Mouse (Mus musculus): ENCODE data around the gene Mybpc2. TPM values are rescaled to one million over a fixed set of nuclear protein-coding genes. Genes with fewer than 3 reads are reported as not detected.
A peak's percentile ranks its signal among the peaks of the same experiment; 100 is the strongest.

Gene Mybpc2
- polyA plus RNA-seq, 1 experiment from 2014 or later: 0.05 TPM

DNA sequence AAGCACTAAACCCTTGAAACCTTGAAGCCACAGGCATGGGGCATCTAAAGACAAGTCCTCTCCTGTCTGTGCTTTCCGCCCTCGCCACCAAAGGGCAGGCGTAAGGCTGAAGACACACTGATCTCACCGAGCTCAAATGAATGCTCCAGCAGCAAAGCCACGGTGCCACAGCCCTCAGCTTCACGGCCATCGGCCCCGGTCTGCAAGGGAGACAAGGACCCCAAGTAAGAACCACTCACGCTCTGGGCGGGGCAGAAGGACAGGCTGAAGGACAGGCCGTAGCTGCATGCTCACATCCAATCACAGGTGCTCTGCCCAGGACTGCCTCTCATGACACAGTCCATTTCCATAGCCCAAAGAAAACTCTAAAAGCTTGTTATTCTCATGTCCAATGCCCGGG lies 29.8 kb downstream of the Mybpc2 start:
- Histone ChIP-seq H3K4me3 (replicated peaks; ENCODE audit: low read length) (no peak overlapping the region), H3K27me3 (ENCODE audit: control insufficient read depth, insufficient read depth, low read length) (no peaks in the 10 kb centered on the region), H3K9me3 (ENCODE audit: control insufficient read depth, low read length) (no peaks in the 10 kb centered on the region), H3K36me3 (replicated peaks; ENCODE audit: control insufficient read depth, insufficient read depth) (peaks cover 36% of the 10 kb centered on the region), H3K4me2 (replicated peaks) (peak overlapping the region; percentile 72; the same call in 1 of the 2 replicates), H3K9ac (no peak overlapping the region), H3K27ac (no peak overlapping the region), H3K4me1 (replicated peaks; ENCODE audit: control insufficient read depth, insufficient read depth, low read length) (peaks cover 20% of the 10 kb centered on the region)
- 91% methylated on average over 12 of the region's 12 CpGs for WGBS
- ATAC-seq (ENCODE audit: low FRiP score) (no peak), DNase-seq (ENCODE audit: low spot score) (no peak)

DNA sequence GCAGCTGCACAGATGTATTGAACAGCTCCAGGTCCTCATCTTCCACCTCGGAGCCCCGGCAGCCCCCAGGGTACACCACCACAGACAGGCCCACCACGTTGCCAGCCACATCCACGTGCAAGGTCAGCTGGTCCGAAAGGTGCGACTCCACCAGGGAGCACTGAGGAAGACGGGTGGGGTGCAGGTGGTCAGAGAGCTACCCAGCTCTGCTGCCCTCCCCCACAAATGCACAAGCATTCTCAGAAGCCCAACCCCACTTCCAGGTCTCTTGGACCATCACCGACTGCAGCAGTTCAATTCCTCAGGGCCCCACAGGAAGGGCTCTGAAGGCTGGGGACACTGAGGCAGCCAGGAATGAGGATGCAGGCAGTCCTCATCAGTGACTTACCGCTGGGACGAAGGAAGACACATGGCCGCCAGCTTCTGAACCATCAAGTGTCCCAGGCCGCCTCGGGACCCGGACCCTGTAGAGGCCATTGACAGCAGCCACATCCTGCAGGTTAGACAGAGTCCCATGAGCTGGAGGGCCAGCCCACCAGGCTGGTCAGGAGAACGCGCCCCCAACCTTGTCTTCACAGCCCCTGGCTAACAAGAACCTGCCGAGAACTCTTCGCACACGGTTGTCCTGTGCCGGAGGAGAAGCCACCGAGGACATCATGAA lies 32.2 kb downstream of the Mybpc2 start:
- Histone ChIP-seq H3K4me1 (replicated peaks; ENCODE audit: control insufficient read depth, insufficient read depth, low read length) (peaks cover 16% of the 10 kb centered on the region), H3K27ac (no peak overlapping the region), H3K4me3 (replicated peaks; ENCODE audit: low read length) (no peak overlapping the region), H3K9ac (no peak overlapping the region), H3K9me3 (ENCODE audit: control insufficient read depth, low read length) (no peaks in the 10 kb centered on the region), H3K4me2 (replicated peaks) (no peak overlapping the region), H3K36me3 (replicated peaks; ENCODE audit: control insufficient read depth, insufficient read depth) (peaks cover 47% of the 10 kb centered on the region), H3K27me3 (ENCODE audit: control insufficient read depth, insufficient read depth, low read length) (no peaks in the 10 kb centered on the region)
- 96% methylated on average over 21 of the region's 21 CpGs for WGBS
- DNase-seq (ENCODE audit: low spot score) (no peak), ATAC-seq (ENCODE audit: low FRiP score) (no peak)

DNA sequence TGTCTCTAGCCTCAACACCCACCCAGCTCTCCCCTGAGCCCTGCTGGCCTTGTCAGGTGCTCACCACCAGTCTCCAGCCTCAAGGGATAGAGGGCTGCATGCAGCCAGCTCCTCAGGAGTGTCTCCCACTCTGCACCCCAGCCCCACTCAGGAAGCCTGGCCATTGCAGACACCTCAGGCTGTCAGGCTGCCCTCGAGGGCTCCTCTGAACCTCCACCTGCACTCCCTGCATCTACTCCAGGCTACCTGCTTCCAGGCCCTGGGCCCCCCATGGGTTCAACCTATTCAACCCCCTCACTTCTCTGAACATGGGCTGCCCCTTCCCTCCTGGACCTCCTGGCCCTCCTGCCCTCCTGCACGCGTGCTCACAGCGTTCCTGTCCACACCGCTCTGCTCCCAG lies 33.1 kb downstream of the Mybpc2 start:
- ATAC-seq (ENCODE audit: low FRiP score) (no peak), DNase-seq (ENCODE audit: low spot score) (no peak)
- H3K4me1 ChIP-seq (replicated peaks; ENCODE audit: control insufficient read depth, insufficient read depth, low read length): peaks cover 11% of the 10 kb centered on the region
- H3K27me3 ChIP-seq (ENCODE audit: control insufficient read depth, insufficient read depth, low read length): no peaks in the 10 kb centered on the region
- no peak overlapping the region for H3K4me2 ChIP-seq (replicated peaks)
- no peak overlapping the region for H3K27ac ChIP-seq
- H3K36me3 ChIP-seq (replicated peaks; ENCODE audit: control insufficient read depth, insufficient read depth): peaks cover 47% of the 10 kb centered on the region
- H3K9me3 ChIP-seq (ENCODE audit: control insufficient read depth, low read length): no peaks in the 10 kb centered on the region
- no peak overlapping the region for H3K9ac ChIP-seq
- 96% methylated on average over 5 of the region's 5 CpGs for WGBS
- no peak overlapping the region for H3K4me3 ChIP-seq (replicated peaks; ENCODE audit: low read length)

- DNase-seq (ENCODE audit: low spot score) (no peak), ATAC-seq (ENCODE audit: low FRiP score) (no peak)
- H3K4me1 ChIP-seq (replicated peaks; ENCODE audit: control insufficient read depth, insufficient read depth, low read length): peaks cover 7% of the 10 kb centered on the region
- peaks cover 47% of the 10 kb centered on the region for H3K36me3 ChIP-seq (replicated peaks; ENCODE audit: control insufficient read depth, insufficient read depth)
- H3K9ac ChIP-seq: no peak overlapping the region
- no peak overlapping the region for H3K27ac ChIP-seq
- H3K9me3 ChIP-seq (ENCODE audit: control insufficient read depth, low read length): no peaks in the 10 kb centered on the region
- no peaks in the 10 kb centered on the region for H3K27me3 ChIP-seq (ENCODE audit: control insufficient read depth, insufficient read depth, low read length)
- 87% methylated on average over 4 of the region's 4 CpGs for WGBS
- H3K4me2 ChIP-seq (replicated peaks): no peak overlapping the region
- no peak overlapping the region for H3K4me3 ChIP-seq (replicated peaks; ENCODE audit: low read length)
Measured at GRCm38 (mm10) chr7:44490281-44490680, 34.2 kb downstream of the Mybpc2 start.

DNA sequence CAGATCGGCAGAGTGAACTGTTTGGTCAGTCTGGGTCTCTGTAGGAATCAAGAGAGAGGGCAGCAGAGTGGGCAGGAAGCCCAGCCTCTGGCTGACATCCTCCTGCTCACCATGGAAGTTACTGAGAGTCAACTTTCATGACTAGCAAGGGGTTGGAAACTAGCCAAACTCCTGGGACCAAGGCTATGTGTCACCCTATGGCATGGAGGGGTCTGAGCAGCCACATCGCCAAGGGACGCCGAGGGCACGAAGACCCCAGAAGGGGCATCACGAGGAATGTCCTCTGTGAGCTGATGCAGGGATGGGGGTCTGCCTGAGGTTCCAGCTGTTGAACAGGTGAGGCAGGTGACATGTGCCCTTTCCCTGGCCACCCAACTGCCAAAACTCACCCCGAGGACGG lies 35.9 kb downstream of the Mybpc2 start:
- H3K36me3 ChIP-seq (replicated peaks; ENCODE audit: control insufficient read depth, insufficient read depth): peaks cover 47% of the 10 kb centered on the region
- 91% methylated on average over 8 of the region's 8 CpGs for WGBS

GRCm38 (mm10) chr7:44487936-44488335 lies 36.5 kb downstream of the Mybpc2 start:
- 95% methylated on average over 7 of the region's 7 CpGs for WGBS
- H3K27ac ChIP-seq: no peak overlapping the region
- no peaks in the 10 kb centered on the region for H3K4me1 ChIP-seq (replicated peaks; ENCODE audit: control insufficient read depth, insufficient read depth, low read length)
- DNase-seq (ENCODE audit: low spot score) (no peak), ATAC-seq (ENCODE audit: low FRiP score) (no peak)
- peaks cover 44% of the 10 kb centered on the region for H3K36me3 ChIP-seq (replicated peaks; ENCODE audit: control insufficient read depth, insufficient read depth)
- no peaks in the 10 kb centered on the region for H3K27me3 ChIP-seq (ENCODE audit: control insufficient read depth, insufficient read depth, low read length)
- H3K4me3 ChIP-seq (replicated peaks; ENCODE audit: low read length): no peak overlapping the region
- no peak overlapping the region for H3K9ac ChIP-seq
- H3K9me3 ChIP-seq (ENCODE audit: control insufficient read depth, low read length): no peaks in the 10 kb centered on the region
- H3K4me2 ChIP-seq (replicated peaks): no peak overlapping the region

More for the DNA sequence above, 35.9 kb downstream of the Mybpc2 start:
- Histone ChIP-seq H3K4me2 (replicated peaks) (no peak overlapping the region), H3K4me3 (replicated peaks; ENCODE audit: low read length) (no peak overlapping the region), H3K27ac (no peak overlapping the region), H3K9me3 (ENCODE audit: control insufficient read depth, low read length) (no peaks in the 10 kb centered on the region), H3K9ac (no peak overlapping the region), H3K27me3 (ENCODE audit: control insufficient read depth, insufficient read depth, low read length) (no peaks in the 10 kb centered on the region), H3K4me1 (replicated peaks; ENCODE audit: control insufficient read depth, insufficient read depth, low read length) (no peaks in the 10 kb centered on the region)
- no peak for ATAC-seq (ENCODE audit: low FRiP score)
- no peak for DNase-seq (ENCODE audit: low spot score)

GRCm38 (mm10) chr7:44486927-44487575 lies 37.4 kb downstream of the Mybpc2 start:
- Histone ChIP-seq H3K4me1 (replicated peaks; ENCODE audit: control insufficient read depth, insufficient read depth, low read length) (no peaks in the 10 kb centered on the region), H3K27me3 (ENCODE audit: control insufficient read depth, insufficient read depth, low read length) (no peaks in the 10 kb centered on the region), H3K27ac (peak overlapping the region; percentile 41; the same call in 1 of the 2 replicates), H3K4me3 (replicated peaks; ENCODE audit: low read length) (no peak overlapping the region), H3K9me3 (ENCODE audit: control insufficient read depth, low read length) (no peaks in the 10 kb centered on the region), H3K4me2 (replicated peaks) (no peak overlapping the region), H3K9ac (peak overlapping the region; percentile 26; the same call in 1 of the 2 replicates), H3K36me3 (replicated peaks; ENCODE audit: control insufficient read depth, insufficient read depth) (peaks cover 35% of the 10 kb centered on the region)
- DNase-seq (ENCODE audit: low spot score) (no peak), ATAC-seq (ENCODE audit: low FRiP score) (no peak)
- 59% methylated on average over 13 of the region's 13 CpGs for WGBS

GRCm38 (mm10) chr7:44485572-44486195 lies 38.8 kb downstream of the Mybpc2 start:
- H3K4me1 ChIP-seq (replicated peaks; ENCODE audit: control insufficient read depth, insufficient read depth, low read length): no peaks in the 10 kb centered on the region
- H3K4me2 ChIP-seq (replicated peaks): no peak overlapping the region
- H3K4me3 ChIP-seq (replicated peaks; ENCODE audit: low read length): no peak overlapping the region
- H3K9ac ChIP-seq: no peak overlapping the region
- H3K27ac ChIP-seq: no peak overlapping the region
- no peak for ATAC-seq (ENCODE audit: low FRiP score)
- 0 out of 2 replicates have a peak, but pooled peaks cover 1% of the 10 kb centered on the region for H3K27me3 ChIP-seq (ENCODE audit: control insufficient read depth, insufficient read depth, low read length)
- no peak for DNase-seq (ENCODE audit: low spot score)
- no peaks in the 10 kb centered on the region for H3K9me3 ChIP-seq (ENCODE audit: control insufficient read depth, low read length)
- peaks cover 21% of the 10 kb centered on the region for H3K36me3 ChIP-seq (replicated peaks; ENCODE audit: control insufficient read depth, insufficient read depth)
- WGBS: 76% methylated on average over 7 of the region's 7 CpGs

DNA sequence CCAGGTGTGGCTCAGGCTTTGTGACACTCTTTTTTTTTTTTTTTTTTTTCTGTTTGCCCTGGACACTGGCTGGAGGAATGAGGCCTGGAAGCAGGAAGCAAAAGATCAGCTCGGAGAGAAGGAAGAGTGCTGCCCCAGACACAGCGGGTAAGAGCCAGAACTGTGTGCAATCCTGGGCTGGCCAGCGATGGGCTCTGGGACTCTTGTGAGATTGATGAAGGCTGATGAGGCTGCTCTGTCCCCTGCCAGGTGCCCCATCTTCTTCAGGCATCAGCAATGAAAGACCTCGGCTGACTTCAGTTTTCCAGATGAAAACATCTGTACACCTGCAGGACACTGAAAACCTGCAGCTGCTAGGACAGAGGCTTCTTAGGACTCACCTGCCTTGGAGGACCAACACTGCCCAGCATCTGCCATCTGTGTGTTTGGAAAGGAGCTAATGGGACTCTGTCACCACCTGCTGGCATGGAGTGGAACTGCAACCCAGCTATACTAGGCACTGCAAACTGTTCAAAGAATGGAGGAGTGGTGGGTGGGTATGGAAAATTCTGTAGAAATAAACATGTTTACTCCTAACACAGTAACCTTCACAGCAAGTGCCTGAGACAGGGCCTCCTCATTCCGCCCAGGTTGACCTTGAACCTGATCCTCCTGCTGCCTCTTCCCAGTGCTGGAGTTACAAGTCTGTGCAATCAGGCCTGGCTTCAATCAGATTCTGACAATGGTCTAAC lies 39.5 kb downstream of the Mybpc2 start:
- Histone ChIP-seq H3K4me3 (replicated peaks; ENCODE audit: low read length) (no peak overlapping the region), H3K36me3 (replicated peaks; ENCODE audit: control insufficient read depth, insufficient read depth) (peaks cover 15% of the 10 kb centered on the region), H3K27ac (no peak overlapping the region), H3K4me1 (replicated peaks; ENCODE audit: control insufficient read depth, insufficient read depth, low read length) (no peaks in the 10 kb centered on the region), H3K9ac (no peak overlapping the region), H3K4me2 (replicated peaks) (no peak overlapping the region), H3K9me3 (ENCODE audit: control insufficient read depth, low read length) (no peaks in the 10 kb centered on the region), H3K27me3 (ENCODE audit: control insufficient read depth, insufficient read depth, low read length) (peaks cover 6% of the 10 kb centered on the region; the same call in 1 of the 2 replicates)
- DNase-seq (ENCODE audit: low spot score): peak; percentile 96
- peak; percentile 77 for ATAC-seq (ENCODE audit: low FRiP score)
- 40% methylated on average over 5 of the region's 5 CpGs for WGBS

All from hindbrain, embryonic 14.5 days (tissue).